ENCODE assay signal across 8 mouse cellular contexts in genomic region chr1:131688475-131688874, GRCm38 (mm10). TPM values are rescaled to one million over a fixed set of nuclear protein-coding genes. Genes with fewer than 3 reads are reported as not detected.
DNase-seq lines count a peak whose midpoint lies in the region; ATAC-seq and TF ChIP-seq lines count a peak whose summit lies in the region.

Gene Rab7b, plus strand, starts transcription at chr1:131688695.

- H3K9ac ChIP-seq in limb, embryonic 15.5 days = no peak within 1 kb of the TSS
- no peak within 1 kb of the TSS for H3K9ac ChIP-seq in lung, embryonic 14.5 days
- no peak within 1 kb of the TSS for H3K9ac ChIP-seq in hindbrain, embryonic 16.5 days (ENCODE audit: low read depth, low read length)

- no peak for TF ChIP-seq CTCF in lung, embryonic 14.5 days (IDR thresholded peaks at IDR 0.05; ENCODE audit: low read depth)

- H3K27me3 ChIP-seq in limb, embryonic 15.5 days = no peaks in the 10 kb centered on the region
- H3K27me3 ChIP-seq in limb, embryonic 10.5 days (ENCODE audit: low read depth, poor library complexity, severe bottlenecking) = no peaks in the 10 kb centered on the region
- no peaks in the 10 kb centered on the region for H3K27me3 ChIP-seq in lung, embryonic 14.5 days (ENCODE audit: insufficient read depth, low read length)
- H3K27me3 ChIP-seq in hindbrain, embryonic 16.5 days (replicated peaks; ENCODE audit: control insufficient read depth, insufficient read depth, low read length) = no peaks in the 10 kb centered on the region

- H3K4me1 ChIP-seq in limb, embryonic 15.5 days = peaks cover 15% of the 10 kb centered on the region
- H3K4me1 ChIP-seq in limb, embryonic 10.5 days = no peaks in the 10 kb centered on the region; the same call in 1 of the 2 replicates
- H3K4me1 ChIP-seq in lung, embryonic 14.5 days (ENCODE audit: insufficient read depth) = no peaks in the 10 kb centered on the region
- H3K4me1 ChIP-seq in hindbrain, embryonic 16.5 days (ENCODE audit: control insufficient read depth, insufficient read depth, low read depth, low read length) = no peaks in the 10 kb centered on the region

- 0 out of 2 replicates have a peak, but pooled peaks have one; percentile 38 for ATAC-seq in limb, embryonic 15.5 days (ENCODE audit: insufficient number of reproducible peaks, low FRiP score, low TSS enrichment, low read depth)
- ATAC-seq in lung, embryonic 14.5 days (ENCODE audit: insufficient read depth) = no peak
- no peak for ATAC-seq in hindbrain, embryonic 16.5 days
- no peak for ATAC-seq in megakaryocyte-erythroid progenitor cell, adult 5-6 weeks (replicated peaks; ENCODE audit: low FRiP score, low TSS enrichment, poor library complexity, severe bottlenecking)

- peak within 1 kb of the TSS; percentile 14; the same call in 1 of the 2 replicates for H3K4me3 ChIP-seq in limb, embryonic 15.5 days
- H3K4me3 ChIP-seq in limb, embryonic 10.5 days = no peak within 1 kb of the TSS
- no peak within 1 kb of the TSS for H3K4me3 ChIP-seq in lung, embryonic 14.5 days (ENCODE audit: low read depth, low read length)
- H3K4me3 ChIP-seq in hindbrain, embryonic 16.5 days (ENCODE audit: low read length) = no peak within 1 kb of the TSS

- WGBS in limb, embryonic 15.5 days = 51% methylated on average over 8 of the region's 8 CpGs
- WGBS in limb, embryonic 10.5 days = 69% methylated on average over 8 of the region's 8 CpGs
- WGBS in lung, embryonic 14.5 days = 43% methylated on average over 8 of the region's 8 CpGs
- 50% methylated on average over 8 of the region's 8 CpGs for WGBS in hindbrain, embryonic 16.5 days

- peak within 1 kb of the TSS; percentile 65; the same call in 1 of the 2 replicates for H3K27ac ChIP-seq in limb, embryonic 15.5 days
- no peak within 1 kb of the TSS for H3K27ac ChIP-seq in limb, embryonic 10.5 days
- no peak within 1 kb of the TSS for H3K27ac ChIP-seq in lung, embryonic 14.5 days (ENCODE audit: low read depth)
- H3K27ac ChIP-seq in hindbrain, embryonic 16.5 days (ENCODE audit: low read depth, low read length) = no peak within 1 kb of the TSS

- no peaks in the 10 kb centered on the region for H3K36me3 ChIP-seq in limb, embryonic 15.5 days
- no peaks in the 10 kb centered on the region for H3K36me3 ChIP-seq in limb, embryonic 10.5 days
- H3K36me3 ChIP-seq in lung, embryonic 14.5 days (ENCODE audit: insufficient read depth) = no peaks in the 10 kb centered on the region
- no peaks in the 10 kb centered on the region for H3K36me3 ChIP-seq in hindbrain, embryonic 16.5 days (ENCODE audit: control insufficient read depth, insufficient read depth, low read length)

- H3K4me2 ChIP-seq in limb, embryonic 15.5 days = peak within 1 kb of the TSS; percentile 27; the same call in 1 of the 2 replicates
- no peak within 1 kb of the TSS for H3K4me2 ChIP-seq in lung, embryonic 14.5 days
- no peak within 1 kb of the TSS for H3K4me2 ChIP-seq in hindbrain, embryonic 16.5 days (ENCODE audit: low read length)

- no peaks in the 10 kb centered on the region for H3K9me3 ChIP-seq in limb, embryonic 15.5 days
- H3K9me3 ChIP-seq in limb, embryonic 10.5 days (replicated peaks) = no peaks in the 10 kb centered on the region
- H3K9me3 ChIP-seq in lung, embryonic 14.5 days (ENCODE audit: low read depth, low read length) = no peaks in the 10 kb centered on the region
- H3K9me3 ChIP-seq in hindbrain, embryonic 16.5 days (ENCODE audit: control insufficient read depth, low read length) = no peaks in the 10 kb centered on the region

- DNase-seq in limb, embryonic 10.5 days (ENCODE audit: low spot score) = no peak
- peak; percentile 71 for DNase-seq in gastrocnemius, postnatal 25 days
- DNase-seq in lung, embryonic 14.5 days = peak; percentile 47
- DNase-seq in testis, postnatal 14 days (ENCODE audit: low spot score) = peak; percentile 57
- DNase-seq in layer of hippocampus, postnatal 14 days (ENCODE audit: low spot score in 2 of 2) = no peak

RNA-seq across cellular contexts. Expression of gene Rab7b, which starts in this region (rescaled TPM):
- 14.0 and 15.0 TPM in 2 replicates for polyA plus RNA-seq in limb, embryonic 15.5 days (2015; fragmentation: Nextera tagmentation; extraction: Ambion mirVana)
- polyA plus RNA-seq in limb, embryonic 10.5 days (2016; fragmentation: Nextera tagmentation; extraction: Ambion mirVana) = 0.63 and 0.65 TPM in 2 replicates
- total RNA-seq in gastrocnemius, postnatal 25 days (2021) = 1 to 10 TPM; 3.7 to 4.1 TPM
- 1.4 and 1.6 TPM in 2 replicates for polyA plus RNA-seq in lung, embryonic 14.5 days (2014; fragmentation: Nextera tagmentation; extraction: Ambion mirVana)
- 1.1 and 1.2 TPM in 2 replicates for polyA plus RNA-seq in hindbrain, embryonic 16.5 days (2015; fragmentation: Nextera tagmentation; extraction: Ambion mirVana)
- not detected in 2 replicates for total RNA-seq in megakaryocyte-erythroid progenitor cell, adult 5-6 weeks (2014; fragmentation: Nextera tagmentation)
- total RNA-seq in megakaryocyte-erythroid progenitor cell, adult 5-6 weeks (2017) = 1.3 and 1.5 TPM in 2 replicates
- total RNA-seq in layer of hippocampus, postnatal 14 days (2021) = 1 to 10 TPM; 3.8 to 4.1 TPM

Comparison
In these comparisons a context has a peak if more than half of its experiments do, and no peak if none do; other contexts are left out.
1. DNase-seq: peak in gastrocnemius, postnatal 25 days (single experiment), lung, embryonic 14.5 days (single experiment) and testis, postnatal 14 days (single experiment); none in limb, embryonic 10.5 days (single experiment) and layer of hippocampus, postnatal 14 days (0 of 2).